Mouse (Mus musculus): ENCODE measurements around the gene Rbm33.

GRCm38 (mm10) chr5:28277279-28277678, 39.6 kb upstream of the Rbm33 start:
- TF ChIP-seq CTCF (IDR thresholded peaks at IDR 0.05; ENCODE audit: low read depth, low read length) = no peak
- no peak for TF ChIP-seq POLR2A (IDR thresholded peaks at IDR 0.05; ENCODE audit: extremely low read depth, insufficient read depth, low read length)

Data from liver, adult 2 months (tissue).